Mouse (Mus musculus): ENCODE results near the gene Polr2b. TPM values are rescaled to one million over a fixed set of nuclear protein-coding genes. Genes with fewer than 3 reads are reported as not detected.
A peak's percentile ranks its signal among the peaks of the same experiment; 100 is the strongest.

Polr2b gene
- polyA plus RNA-seq, 1 experiment: 21.8 TPM

DNA sequence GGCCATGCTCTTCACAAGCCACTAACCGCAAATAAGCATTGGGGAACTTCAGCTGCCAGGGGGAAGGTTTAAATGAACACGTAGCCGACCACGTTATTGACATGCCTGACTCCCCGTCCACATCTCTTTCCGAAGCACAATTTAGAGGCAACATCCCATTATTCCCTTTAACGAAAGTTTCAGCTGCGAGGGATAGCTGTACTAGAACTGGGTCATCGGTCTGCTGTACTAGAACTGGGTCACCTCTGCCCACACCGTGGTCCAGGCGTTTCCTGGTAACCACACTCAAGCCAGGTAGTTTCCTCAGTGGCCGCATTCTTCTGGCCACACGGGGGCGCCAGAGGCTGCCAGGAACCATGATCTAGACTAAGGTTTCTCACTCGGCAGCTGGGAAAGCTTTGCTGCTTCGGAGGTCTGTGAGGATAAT is 44.4 kb downstream of the Polr2b start:
- Histone ChIP-seq H3K4me3 (ENCODE audit: control insufficient read depth, low read depth, low read length) (peak overlapping the region; percentile 73), H3K27me3 (ENCODE audit: control insufficient read depth, insufficient read depth, low read length) (no peaks in the 10 kb centered on the region), H3K36me3 (ENCODE audit: control insufficient read depth, insufficient read depth, low read length) (no peaks in the 10 kb centered on the region), H3K27ac (ENCODE audit: control insufficient read depth, insufficient read depth, low read depth, low read length) (no peak overlapping the region), H3K4me1 (ENCODE audit: control insufficient read depth, insufficient read depth, low read length) (peaks cover 16% of the 10 kb centered on the region)
- TF ChIP-seq POLR2A (IDR thresholded peaks at IDR 0.05; ENCODE audit: control insufficient read depth, low read depth, low read length) (no peak), CTCF (IDR thresholded peaks at IDR 0.05; ENCODE audit: control insufficient read depth, insufficient read depth, insufficient replicate concordance, low read depth, low read length) (peak; percentile 97)

GRCm38 (mm10) chr5:77355307-77356265 is 45.6 kb downstream of the Polr2b start:
- H3K4me3 ChIP-seq (ENCODE audit: control insufficient read depth, low read depth, low read length): no peak overlapping the region
- H3K27ac ChIP-seq (ENCODE audit: control insufficient read depth, insufficient read depth, low read depth, low read length): no peak overlapping the region
- H3K4me1 ChIP-seq (ENCODE audit: control insufficient read depth, insufficient read depth, low read length): peaks cover 16% of the 10 kb centered on the region

DNA sequence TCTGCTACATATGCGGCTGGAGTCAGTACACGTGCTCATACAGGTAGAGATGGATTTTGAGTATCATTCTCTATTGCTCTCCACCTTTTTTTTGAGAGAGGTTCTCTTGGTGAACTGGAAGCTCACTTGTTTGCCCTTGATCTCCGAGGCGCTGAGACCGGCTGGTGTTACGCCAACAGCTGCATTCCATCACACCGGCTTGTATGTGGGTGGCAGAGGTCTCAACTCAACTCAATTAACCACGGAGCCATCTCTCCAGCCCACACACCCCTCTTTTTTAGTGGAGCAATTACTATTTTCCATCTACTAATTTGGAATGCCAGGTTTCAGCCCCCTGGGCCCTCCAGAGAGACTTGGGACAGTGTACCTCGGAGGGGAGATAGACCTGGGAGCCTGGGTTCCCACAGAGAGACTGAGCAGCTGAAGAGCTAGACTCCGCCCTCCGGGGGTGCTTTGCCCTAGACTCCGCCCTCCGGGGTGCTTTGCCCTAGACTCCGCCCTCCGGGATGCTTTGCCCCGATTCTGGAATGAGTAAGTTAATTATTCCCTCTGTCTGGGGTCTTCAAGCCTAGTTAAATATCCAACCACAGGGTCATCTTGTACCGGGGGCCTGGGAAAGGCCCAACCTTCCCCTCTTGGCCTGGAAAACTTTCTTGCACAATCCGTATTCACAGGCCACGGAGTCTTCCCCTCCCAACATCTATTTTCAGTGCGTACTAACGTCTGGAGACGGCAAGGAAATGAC is 47.6 kb downstream of the Polr2b start:
- peak overlapping the region; percentile 68 for H3K27ac ChIP-seq (ENCODE audit: control insufficient read depth, insufficient read depth, low read depth, low read length)
- peaks cover 16% of the 10 kb centered on the region for H3K4me1 ChIP-seq (ENCODE audit: control insufficient read depth, insufficient read depth, low read length)
- H3K36me3 ChIP-seq (ENCODE audit: control insufficient read depth, insufficient read depth, low read length): no peaks in the 10 kb centered on the region
- TF ChIP-seq CTCF (IDR thresholded peaks at IDR 0.05; ENCODE audit: control insufficient read depth, insufficient read depth, insufficient replicate concordance, low read depth, low read length) (no peak), POLR2A (IDR thresholded peaks at IDR 0.05; ENCODE audit: control insufficient read depth, low read depth, low read length) (no peak)
- peak overlapping the region; percentile 22; the same call in 1 of the 2 replicates for H3K4me3 ChIP-seq (ENCODE audit: control insufficient read depth, low read depth, low read length)
- H3K27me3 ChIP-seq (ENCODE audit: control insufficient read depth, insufficient read depth, low read length): no peaks in the 10 kb centered on the region

More at GRCm38 (mm10) chr5:77355307-77356265, 45.6 kb downstream of the Polr2b start:
- Histone ChIP-seq H3K36me3 (ENCODE audit: control insufficient read depth, insufficient read depth, low read length) (no peaks in the 10 kb centered on the region), H3K27me3 (ENCODE audit: control insufficient read depth, insufficient read depth, low read length) (no peaks in the 10 kb centered on the region)
- no peak for TF ChIP-seq CTCF (IDR thresholded peaks at IDR 0.05; ENCODE audit: control insufficient read depth, insufficient read depth, insufficient replicate concordance, low read depth, low read length)
- no peak for TF ChIP-seq POLR2A (IDR thresholded peaks at IDR 0.05; ENCODE audit: control insufficient read depth, low read depth, low read length)

- H3K36me3 ChIP-seq (ENCODE audit: control insufficient read depth, insufficient read depth, low read length): no peaks in the 10 kb centered on the region
- H3K4me3 ChIP-seq (ENCODE audit: control insufficient read depth, low read depth, low read length): no peak overlapping the region; the same call in 1 of the 2 replicates
- H3K27me3 ChIP-seq (ENCODE audit: control insufficient read depth, insufficient read depth, low read length): no peaks in the 10 kb centered on the region
- no peak for TF ChIP-seq POLR2A (IDR thresholded peaks at IDR 0.05; ENCODE audit: control insufficient read depth, low read depth, low read length)
- TF ChIP-seq CTCF (IDR thresholded peaks at IDR 0.05; ENCODE audit: control insufficient read depth, insufficient read depth, insufficient replicate concordance, low read depth, low read length): no peak
- H3K4me1 ChIP-seq (ENCODE audit: control insufficient read depth, insufficient read depth, low read length): peaks cover 16% of the 10 kb centered on the region
- H3K27ac ChIP-seq (ENCODE audit: control insufficient read depth, insufficient read depth, low read depth, low read length): peak overlapping the region; percentile 4; the same call in 1 of the 2 replicates
Measured at GRCm38 (mm10) chr5:77358347-77358746, 48.4 kb downstream of the Polr2b start.

DNA sequence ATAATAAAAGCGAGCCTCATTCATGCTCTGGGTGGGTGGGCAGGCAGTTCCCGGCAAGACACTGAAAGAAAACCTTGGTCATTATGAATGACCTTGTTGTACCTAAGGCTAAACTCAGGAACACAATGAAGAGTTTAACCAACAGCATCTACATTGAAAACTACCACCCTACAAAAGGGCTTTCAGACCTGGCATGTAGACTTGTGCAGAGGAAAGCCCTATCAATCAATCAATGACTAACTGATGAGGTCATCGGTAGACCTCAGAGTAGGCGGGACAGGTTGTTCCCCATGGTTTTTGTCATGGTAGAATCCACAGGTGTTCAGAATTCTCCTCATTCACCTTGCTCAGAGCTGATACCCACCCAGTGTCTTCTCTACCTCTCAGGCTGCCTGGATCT is 50.0 kb downstream of the Polr2b start:
- TF ChIP-seq POLR2A (IDR thresholded peaks at IDR 0.05; ENCODE audit: control insufficient read depth, low read depth, low read length): no peak
- no peak for TF ChIP-seq CTCF (IDR thresholded peaks at IDR 0.05; ENCODE audit: control insufficient read depth, insufficient read depth, insufficient replicate concordance, low read depth, low read length)
- H3K4me1 ChIP-seq (ENCODE audit: control insufficient read depth, insufficient read depth, low read length): peaks cover 9% of the 10 kb centered on the region
- H3K4me3 ChIP-seq (ENCODE audit: control insufficient read depth, low read depth, low read length): no peak overlapping the region
- no peaks in the 10 kb centered on the region for H3K27me3 ChIP-seq (ENCODE audit: control insufficient read depth, insufficient read depth, low read length)
- no peak overlapping the region for H3K27ac ChIP-seq (ENCODE audit: control insufficient read depth, insufficient read depth, low read depth, low read length)
- H3K36me3 ChIP-seq (ENCODE audit: control insufficient read depth, insufficient read depth, low read length): no peaks in the 10 kb centered on the region

- TF ChIP-seq CTCF (IDR thresholded peaks at IDR 0.05; ENCODE audit: control insufficient read depth, insufficient read depth, insufficient replicate concordance, low read depth, low read length) (no peak), POLR2A (IDR thresholded peaks at IDR 0.05; ENCODE audit: control insufficient read depth, low read depth, low read length) (no peak)
- H3K27ac ChIP-seq (ENCODE audit: control insufficient read depth, insufficient read depth, low read depth, low read length): no peak overlapping the region
- H3K36me3 ChIP-seq (ENCODE audit: control insufficient read depth, insufficient read depth, low read length): no peaks in the 10 kb centered on the region
- H3K4me1 ChIP-seq (ENCODE audit: control insufficient read depth, insufficient read depth, low read length): peaks cover 9% of the 10 kb centered on the region
- no peak overlapping the region for H3K4me3 ChIP-seq (ENCODE audit: control insufficient read depth, low read depth, low read length)
- H3K27me3 ChIP-seq (ENCODE audit: control insufficient read depth, insufficient read depth, low read length): no peaks in the 10 kb centered on the region
Measured at GRCm38 (mm10) chr5:77361006-77361405, 51.1 kb downstream of the Polr2b start.

- no peaks in the 10 kb centered on the region for H3K36me3 ChIP-seq (ENCODE audit: control insufficient read depth, insufficient read depth, low read length)
- no peak overlapping the region for H3K4me3 ChIP-seq (ENCODE audit: control insufficient read depth, low read depth, low read length)
- H3K27ac ChIP-seq (ENCODE audit: control insufficient read depth, insufficient read depth, low read depth, low read length): no peak overlapping the region
- TF ChIP-seq POLR2A (IDR thresholded peaks at IDR 0.05; ENCODE audit: control insufficient read depth, low read depth, low read length) (no peak), CTCF (IDR thresholded peaks at IDR 0.05; ENCODE audit: control insufficient read depth, insufficient read depth, insufficient replicate concordance, low read depth, low read length) (no peak)
- no peaks in the 10 kb centered on the region for H3K27me3 ChIP-seq (ENCODE audit: control insufficient read depth, insufficient read depth, low read length)
- H3K4me1 ChIP-seq (ENCODE audit: control insufficient read depth, insufficient read depth, low read length): peaks cover 9% of the 10 kb centered on the region
Measured at GRCm38 (mm10) chr5:77362120-77362519, 52.2 kb downstream of the Polr2b start.
